Mouse (Mus musculus) ES-Bruce4 (cell line): ENCODE data around the gene Ywhab.

ENCODE experiments used
- CTCF ChIP-seq: IDR thresholded peaks from one replicate; pipeline ENCODE4 v1.8.1; 2011; ENCODE audit warnings: low read depth, low read length
- POLR2A ChIP-seq: IDR thresholded peaks from one replicate; pipeline ENCODE4 v1.8.1; 2011; ENCODE audit warnings: low read length; ENCODE audit not compliant: insufficient read depth

GRCm38 (mm10) chr2:163947976-163948375 lies 46.8 kb upstream of the Ywhab start:
- TF ChIP-seq CTCF (no peak), POLR2A (no peak)
